Mouse (Mus musculus): Measurements from ENCODE around the gene Ccl9. TPM values are rescaled to one million over a fixed set of nuclear protein-coding genes. Genes with fewer than 3 reads are reported as not detected.

The Ccl9 gene
- polyA plus RNA-seq, 1 experiment from 2014 or later, result 1.9 TPM

- ATAC-seq (ENCODE audit: insufficient number of reproducible peaks, insufficient read depth, low FRiP score, low read depth), result no peak
- H3K27me3 ChIP-seq (ENCODE audit: control insufficient read depth, insufficient read depth, low read length), result no peaks in the 10 kb centered on the region
- no peaks in the 10 kb centered on the region for H3K36me3 ChIP-seq (ENCODE audit: control insufficient read depth, insufficient read depth, low read length)
- H3K4me1 ChIP-seq (ENCODE audit: control insufficient read depth, insufficient read depth, low read length), result no peaks in the 10 kb centered on the region
- WGBS, result 87% methylated on average over 3 of the region's 3 CpGs
- no peak overlapping the region for H3K4me2 ChIP-seq (replicated peaks; ENCODE audit: low read depth, low read length)
- H3K27ac ChIP-seq (ENCODE audit: low read length), result no peak overlapping the region
- H3K9ac ChIP-seq (replicated peaks; ENCODE audit: low read depth, low read length), result no peak overlapping the region
- H3K4me3 ChIP-seq (ENCODE audit: low read depth, low read length), result no peak overlapping the region
- no peaks in the 10 kb centered on the region for H3K9me3 ChIP-seq (ENCODE audit: control insufficient read depth, low read depth, low read length)
Observed at GRCm38 (mm10) chr11:83603399-83603798, 25.0 kb upstream of the Ccl9 start.

GRCm38 (mm10) chr11:83600576-83600975 is 22.1 kb upstream of the Ccl9 start:
- Histone ChIP-seq H3K4me1 (ENCODE audit: control insufficient read depth, insufficient read depth, low read length) (no peaks in the 10 kb centered on the region), H3K9me3 (ENCODE audit: control insufficient read depth, low read depth, low read length) (no peaks in the 10 kb centered on the region), H3K27ac (ENCODE audit: low read length) (no peak overlapping the region), H3K9ac (replicated peaks; ENCODE audit: low read depth, low read length) (no peak overlapping the region), H3K27me3 (ENCODE audit: control insufficient read depth, insufficient read depth, low read length) (no peaks in the 10 kb centered on the region), H3K4me2 (replicated peaks; ENCODE audit: low read depth, low read length) (no peak overlapping the region), H3K36me3 (ENCODE audit: control insufficient read depth, insufficient read depth, low read length) (no peaks in the 10 kb centered on the region), H3K4me3 (ENCODE audit: low read depth, low read length) (no peak overlapping the region)
- WGBS, result 63% methylated on average over 2 of the region's 2 CpGs
- no peak for ATAC-seq (ENCODE audit: insufficient number of reproducible peaks, insufficient read depth, low FRiP score, low read depth)

GRCm38 (mm10) chr11:83598991-83599390 is 20.6 kb upstream of the Ccl9 start:
- Histone ChIP-seq H3K4me1 (ENCODE audit: control insufficient read depth, insufficient read depth, low read length) (no peaks in the 10 kb centered on the region), H3K4me3 (ENCODE audit: low read depth, low read length) (no peak overlapping the region), H3K27me3 (ENCODE audit: control insufficient read depth, insufficient read depth, low read length) (no peaks in the 10 kb centered on the region), H3K9me3 (ENCODE audit: control insufficient read depth, low read depth, low read length) (no peaks in the 10 kb centered on the region), H3K36me3 (ENCODE audit: control insufficient read depth, insufficient read depth, low read length) (no peaks in the 10 kb centered on the region), H3K9ac (replicated peaks; ENCODE audit: low read depth, low read length) (no peak overlapping the region), H3K27ac (ENCODE audit: low read length) (no peak overlapping the region), H3K4me2 (replicated peaks; ENCODE audit: low read depth, low read length) (no peak overlapping the region)
- no peak for ATAC-seq (ENCODE audit: insufficient number of reproducible peaks, insufficient read depth, low FRiP score, low read depth)
- WGBS, result 78% methylated on average over 3 of the region's 3 CpGs

- Histone ChIP-seq H3K27ac (ENCODE audit: low read length) (no peak overlapping the region), H3K36me3 (ENCODE audit: control insufficient read depth, insufficient read depth, low read length) (no peaks in the 10 kb centered on the region), H3K4me1 (ENCODE audit: control insufficient read depth, insufficient read depth, low read length) (no peaks in the 10 kb centered on the region), H3K4me2 (replicated peaks; ENCODE audit: low read depth, low read length) (no peak overlapping the region), H3K4me3 (ENCODE audit: low read depth, low read length) (no peak overlapping the region), H3K9me3 (ENCODE audit: control insufficient read depth, low read depth, low read length) (no peaks in the 10 kb centered on the region), H3K9ac (replicated peaks; ENCODE audit: low read depth, low read length) (no peak overlapping the region), H3K27me3 (ENCODE audit: control insufficient read depth, insufficient read depth, low read length) (no peaks in the 10 kb centered on the region)
- ATAC-seq (ENCODE audit: insufficient number of reproducible peaks, insufficient read depth, low FRiP score, low read depth), result no peak
- 61% methylated on average over 3 of the region's 3 CpGs for WGBS
Observed at GRCm38 (mm10) chr11:83598207-83598837, 19.9 kb upstream of the Ccl9 start.

- H3K27me3 ChIP-seq (ENCODE audit: control insufficient read depth, insufficient read depth, low read length), result no peaks in the 10 kb centered on the region
- no peaks in the 10 kb centered on the region for H3K4me1 ChIP-seq (ENCODE audit: control insufficient read depth, insufficient read depth, low read length)
- no peak for ATAC-seq (ENCODE audit: insufficient number of reproducible peaks, insufficient read depth, low FRiP score, low read depth)
- 87% methylated on average over 7 of the region's 7 CpGs for WGBS
- no peaks in the 10 kb centered on the region for H3K36me3 ChIP-seq (ENCODE audit: control insufficient read depth, insufficient read depth, low read length)
- no peak overlapping the region for H3K4me2 ChIP-seq (replicated peaks; ENCODE audit: low read depth, low read length)
- no peak overlapping the region for H3K4me3 ChIP-seq (ENCODE audit: low read depth, low read length)
- H3K9me3 ChIP-seq (ENCODE audit: control insufficient read depth, low read depth, low read length), result no peaks in the 10 kb centered on the region
- H3K27ac ChIP-seq (ENCODE audit: low read length), result no peak overlapping the region
- H3K9ac ChIP-seq (replicated peaks; ENCODE audit: low read depth, low read length), result no peak overlapping the region
Observed at GRCm38 (mm10) chr11:83597796-83598195, 19.4 kb upstream of the Ccl9 start.

GRCm38 (mm10) chr11:83595669-83596455 is 17.4 kb upstream of the Ccl9 start:
- no peaks in the 10 kb centered on the region for H3K27me3 ChIP-seq (ENCODE audit: control insufficient read depth, insufficient read depth, low read length)
- no peak overlapping the region for H3K9ac ChIP-seq (replicated peaks; ENCODE audit: low read depth, low read length)
- no peak overlapping the region for H3K4me3 ChIP-seq (ENCODE audit: low read depth, low read length)
- no peaks in the 10 kb centered on the region for H3K4me1 ChIP-seq (ENCODE audit: control insufficient read depth, insufficient read depth, low read length)
- no peak overlapping the region for H3K4me2 ChIP-seq (replicated peaks; ENCODE audit: low read depth, low read length)
- no peaks in the 10 kb centered on the region for H3K36me3 ChIP-seq (ENCODE audit: control insufficient read depth, insufficient read depth, low read length)
- no peak overlapping the region for H3K27ac ChIP-seq (ENCODE audit: low read length)
- no peak for ATAC-seq (ENCODE audit: insufficient number of reproducible peaks, insufficient read depth, low FRiP score, low read depth)
- 76% methylated on average over 7 of the region's 7 CpGs for WGBS
- H3K9me3 ChIP-seq (ENCODE audit: control insufficient read depth, low read depth, low read length), result no peaks in the 10 kb centered on the region

GRCm38 (mm10) chr11:83593453-83593852 is 15.0 kb upstream of the Ccl9 start:
- Histone ChIP-seq H3K36me3 (ENCODE audit: control insufficient read depth, insufficient read depth, low read length) (no peaks in the 10 kb centered on the region), H3K9me3 (ENCODE audit: control insufficient read depth, low read depth, low read length) (no peaks in the 10 kb centered on the region), H3K4me2 (replicated peaks; ENCODE audit: low read depth, low read length) (no peak overlapping the region), H3K4me1 (ENCODE audit: control insufficient read depth, insufficient read depth, low read length) (no peaks in the 10 kb centered on the region), H3K9ac (replicated peaks; ENCODE audit: low read depth, low read length) (no peak overlapping the region), H3K27ac (ENCODE audit: low read length) (no peak overlapping the region), H3K4me3 (ENCODE audit: low read depth, low read length) (no peak overlapping the region), H3K27me3 (ENCODE audit: control insufficient read depth, insufficient read depth, low read length) (no peaks in the 10 kb centered on the region)
- WGBS, result 91% methylated on average over 5 of the region's 5 CpGs
- ATAC-seq (ENCODE audit: insufficient number of reproducible peaks, insufficient read depth, low FRiP score, low read depth), result no peak

- Histone ChIP-seq H3K9ac (replicated peaks; ENCODE audit: low read depth, low read length) (no peak within 1 kb of the TSS), H3K4me2 (replicated peaks; ENCODE audit: low read depth, low read length) (no peak within 1 kb of the TSS), H3K9me3 (ENCODE audit: control insufficient read depth, low read depth, low read length) (no peaks in the 10 kb centered on the region), H3K27ac (ENCODE audit: low read length) (no peak within 1 kb of the TSS), H3K36me3 (ENCODE audit: control insufficient read depth, insufficient read depth, low read length) (no peaks in the 10 kb centered on the region), H3K27me3 (ENCODE audit: control insufficient read depth, insufficient read depth, low read length) (no peaks in the 10 kb centered on the region), H3K4me3 (ENCODE audit: low read depth, low read length) (no peak within 1 kb of the TSS), H3K4me1 (ENCODE audit: control insufficient read depth, insufficient read depth, low read length) (no peaks in the 10 kb centered on the region)
- ATAC-seq (ENCODE audit: insufficient number of reproducible peaks, insufficient read depth, low FRiP score, low read depth), result no peak
- 40% methylated on average over 2 of the region's 2 CpGs for WGBS
Observed at GRCm38 (mm10) chr11:83592853-83593252, 14.4 kb upstream of the Ccl9 start, which contains the start of gene Ccl6. Ccl6 (minus strand) TSS chr11:83593087.
